Mouse (Mus musculus): ENCODE measurements at regions not wholly inside any gene's neighbourhood (a gene's known extent, or its start where the extent isn't known, plus 50 kb on each side); places are given as distances from the start of the nearest gene placed in this dataset.
A peak's percentile ranks its signal among the peaks of the same experiment; 100 is the strongest.

GRCm38 (mm10) chr5:116852691-116853090, 261.1 kb upstream of the Srrm4 start:
- Histone ChIP-seq H3K27me3 (ENCODE audit: control insufficient read depth, insufficient read depth, insufficient read length) (no peaks in the 10 kb centered on the region), H3K4me3 (no peak overlapping the region), H3K36me3 (ENCODE audit: control insufficient read depth, insufficient read depth) (no peaks in the 10 kb centered on the region), H3ac (ENCODE audit: control insufficient read depth, insufficient read length) (no peak overlapping the region), H3K4me2 (ENCODE audit: low read depth) (no peak overlapping the region), H3K79me2 (ENCODE audit: control insufficient read depth, insufficient read depth) (no peaks in the 10 kb centered on the region)
- TF ChIP-seq REST (IDR thresholded peaks at IDR 0.05; ENCODE audit: insufficient read depth, insufficient read length) (no peak), SRF (IDR thresholded peaks at IDR 0.05; ENCODE audit: control insufficient read depth, insufficient read length, low read depth) (no peak), E2F4 (IDR thresholded peaks at IDR 0.05; ENCODE audit: insufficient read depth) (no peak), TCF12 (IDR thresholded peaks at IDR 0.05; ENCODE audit: insufficient read depth, poor library complexity, severe bottlenecking) (no peak), MYOG (IDR thresholded peaks at IDR 0.05; ENCODE audit: control insufficient read depth in 1 of 3, insufficient read depth in 1 of 3, insufficient read length in 2 of 3, low read depth in 2 of 3) (no peak), POLR2AphosphoS2 (IDR thresholded peaks at IDR 0.05; ENCODE audit: insufficient read length, low read depth) (no peak), USF1 (IDR thresholded peaks at IDR 0.05; ENCODE audit: low read depth) (no peak)

DNA sequence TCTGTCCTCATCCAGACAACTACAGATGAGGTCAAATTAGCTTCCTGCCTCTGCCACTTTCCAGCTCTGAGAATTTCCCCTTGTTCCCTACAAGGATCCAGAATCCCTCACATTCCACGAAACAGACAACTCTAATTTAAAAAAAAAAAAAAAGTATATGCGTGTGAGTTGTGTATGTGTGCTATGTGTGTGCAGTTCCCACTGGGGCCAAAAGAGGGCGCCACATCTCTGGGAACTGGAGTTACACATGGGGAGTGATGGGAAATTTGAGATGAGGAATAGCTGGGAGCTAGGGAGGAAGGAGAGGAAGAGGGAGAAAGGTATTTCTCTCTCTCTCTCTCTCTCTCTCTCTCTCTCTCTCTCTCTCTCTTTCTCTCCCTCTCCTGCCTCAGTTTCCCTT, 240.3 kb upstream of the Srrm4 start:
- Histone ChIP-seq H3K4me3 (no peak overlapping the region), H3K4me2 (ENCODE audit: low read depth) (no peak overlapping the region), H3K36me3 (ENCODE audit: control insufficient read depth, insufficient read depth) (no peaks in the 10 kb centered on the region), H3K79me2 (ENCODE audit: control insufficient read depth, insufficient read depth) (no peaks in the 10 kb centered on the region), H3ac (ENCODE audit: control insufficient read depth, insufficient read length) (no peak overlapping the region), H3K27me3 (ENCODE audit: control insufficient read depth, insufficient read depth, insufficient read length) (no peaks in the 10 kb centered on the region)
- TF ChIP-seq MYOD1 (IDR thresholded peaks at IDR 0.05; ENCODE audit: control insufficient read depth in 1 of 3, insufficient read length in 2 of 3, low read depth in 2 of 3) (no peak), TCF12 (IDR thresholded peaks at IDR 0.05; ENCODE audit: insufficient read depth, poor library complexity, severe bottlenecking) (no peak), REST (IDR thresholded peaks at IDR 0.05; ENCODE audit: insufficient read depth, insufficient read length) (no peak), MAX (IDR thresholded peaks at IDR 0.05; ENCODE audit: low read depth) (no peak), TCF3 (IDR thresholded peaks at IDR 0.05; ENCODE audit: insufficient read length, low read depth) (no peak), SRF (IDR thresholded peaks at IDR 0.05; ENCODE audit: control insufficient read depth, insufficient read length, low read depth) (no peak), POLR2A (IDR thresholded peaks at IDR 0.05; ENCODE audit: insufficient read length, low read depth) (no peak), CEBPB (IDR thresholded peaks at IDR 0.05; ENCODE audit: insufficient read depth, poor library complexity, severe bottlenecking) (no peak), POLR2AphosphoS2 (IDR thresholded peaks at IDR 0.05; ENCODE audit: insufficient read length, low read depth) (no peak)

DNA sequence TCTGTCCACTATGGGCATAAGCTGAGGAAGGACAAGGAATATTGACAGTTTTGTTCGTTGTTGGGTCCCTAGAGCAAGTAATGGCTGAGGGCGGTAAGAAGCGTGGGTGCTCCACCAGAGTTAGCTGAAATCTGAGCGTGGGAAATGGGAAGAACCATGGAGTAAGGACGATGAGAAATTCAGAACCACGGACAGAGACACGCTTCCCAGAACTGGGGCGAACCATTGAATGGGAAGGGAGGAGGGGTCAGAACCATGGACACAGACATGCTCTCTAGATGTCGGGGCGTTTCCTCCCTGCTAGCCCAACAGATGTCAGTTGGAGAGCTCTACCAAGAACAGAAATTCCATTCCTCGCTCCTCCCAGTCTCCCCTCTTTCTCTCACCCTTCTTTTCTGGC, 238.2 kb upstream of the Srrm4 start:
- no peak for TF ChIP-seq TCF3 (IDR thresholded peaks at IDR 0.05; ENCODE audit: insufficient read length, low read depth)
- no peak for TF ChIP-seq POLR2AphosphoS2 (IDR thresholded peaks at IDR 0.05; ENCODE audit: insufficient read length, low read depth)
- peak; percentile 65 for TF ChIP-seq REST (IDR thresholded peaks at IDR 0.05; ENCODE audit: insufficient read depth, insufficient read length)
- TF ChIP-seq CEBPB (IDR thresholded peaks at IDR 0.05; ENCODE audit: insufficient read depth, poor library complexity, severe bottlenecking), result no peak

GRCm38 (mm10) chr5:116823260-116823659, 231.6 kb upstream of the Srrm4 start:
- Histone ChIP-seq H3K4me3 (no peak overlapping the region), H3ac (ENCODE audit: control insufficient read depth, insufficient read length) (no peak overlapping the region), H3K36me3 (ENCODE audit: control insufficient read depth, insufficient read depth) (no peaks in the 10 kb centered on the region), H3K79me2 (ENCODE audit: control insufficient read depth, insufficient read depth) (no peaks in the 10 kb centered on the region), H3K27me3 (ENCODE audit: control insufficient read depth, insufficient read depth, insufficient read length) (no peaks in the 10 kb centered on the region), H3K4me2 (ENCODE audit: low read depth) (no peak overlapping the region)
- TF ChIP-seq TCF3 (IDR thresholded peaks at IDR 0.05; ENCODE audit: insufficient read length, low read depth) (no peak), MYOD1 (IDR thresholded peaks at IDR 0.05; ENCODE audit: control insufficient read depth in 1 of 3, insufficient read length in 2 of 3, low read depth in 2 of 3) (no peak), POLR2AphosphoS2 (IDR thresholded peaks at IDR 0.05; ENCODE audit: insufficient read length, low read depth) (no peak), SRF (IDR thresholded peaks at IDR 0.05; ENCODE audit: control insufficient read depth, insufficient read length, low read depth) (no peak), MAX (IDR thresholded peaks at IDR 0.05; ENCODE audit: low read depth) (no peak), CEBPB (IDR thresholded peaks at IDR 0.05; ENCODE audit: insufficient read depth, poor library complexity, severe bottlenecking) (no peak), REST (IDR thresholded peaks at IDR 0.05; ENCODE audit: insufficient read depth, insufficient read length) (no peak), USF1 (IDR thresholded peaks at IDR 0.05; ENCODE audit: low read depth) (no peak), POLR2A (IDR thresholded peaks at IDR 0.05; ENCODE audit: insufficient read length, low read depth) (no peak), MYOG (IDR thresholded peaks at IDR 0.05; ENCODE audit: control insufficient read depth in 1 of 3, insufficient read depth in 1 of 3, insufficient read length in 2 of 3, low read depth in 2 of 3) (no peak), TCF12 (IDR thresholded peaks at IDR 0.05; ENCODE audit: insufficient read depth, poor library complexity, severe bottlenecking) (no peak), E2F4 (IDR thresholded peaks at IDR 0.05; ENCODE audit: insufficient read depth) (no peak)

More for the DNA sequence above, 238.2 kb upstream of the Srrm4 start:
- no peaks in the 10 kb centered on the region for H3K79me2 ChIP-seq (ENCODE audit: control insufficient read depth, insufficient read depth)
- H3ac ChIP-seq (ENCODE audit: control insufficient read depth, insufficient read length), result no peak overlapping the region
- H3K27me3 ChIP-seq (ENCODE audit: control insufficient read depth, insufficient read depth, insufficient read length), result no peaks in the 10 kb centered on the region
- H3K4me3 ChIP-seq, result no peak overlapping the region
- H3K36me3 ChIP-seq (ENCODE audit: control insufficient read depth, insufficient read depth), result no peaks in the 10 kb centered on the region
- no peak overlapping the region for H3K4me2 ChIP-seq (ENCODE audit: low read depth)

- no peak overlapping the region for H3K4me3 ChIP-seq
- TF ChIP-seq REST (IDR thresholded peaks at IDR 0.05; ENCODE audit: insufficient read depth, insufficient read length) (no peak), E2F4 (IDR thresholded peaks at IDR 0.05; ENCODE audit: insufficient read depth) (no peak), SRF (IDR thresholded peaks at IDR 0.05; ENCODE audit: control insufficient read depth, insufficient read length, low read depth) (no peak), MYOG (IDR thresholded peaks at IDR 0.05; ENCODE audit: control insufficient read depth in 1 of 3, insufficient read depth in 1 of 3, insufficient read length in 2 of 3, low read depth in 2 of 3) (no peak), POLR2A (IDR thresholded peaks at IDR 0.05; ENCODE audit: insufficient read length, low read depth) (no peak), TCF3 (IDR thresholded peaks at IDR 0.05; ENCODE audit: insufficient read length, low read depth) (no peak), MYOD1 (IDR thresholded peaks at IDR 0.05; ENCODE audit: control insufficient read depth in 1 of 3, insufficient read length in 2 of 3, low read depth in 2 of 3) (no peak), USF1 (IDR thresholded peaks at IDR 0.05; ENCODE audit: low read depth) (no peak), POLR2AphosphoS2 (IDR thresholded peaks at IDR 0.05; ENCODE audit: insufficient read length, low read depth) (no peak), TCF12 (IDR thresholded peaks at IDR 0.05; ENCODE audit: insufficient read depth, poor library complexity, severe bottlenecking) (no peak), CEBPB (IDR thresholded peaks at IDR 0.05; ENCODE audit: insufficient read depth, poor library complexity, severe bottlenecking) (no peak), MAX (IDR thresholded peaks at IDR 0.05; ENCODE audit: low read depth) (no peak)
- H3K36me3 ChIP-seq (ENCODE audit: control insufficient read depth, insufficient read depth), result no peaks in the 10 kb centered on the region
- H3K27me3 ChIP-seq (ENCODE audit: control insufficient read depth, insufficient read depth, insufficient read length), result no peaks in the 10 kb centered on the region
- H3ac ChIP-seq (ENCODE audit: control insufficient read depth, insufficient read length), result no peak overlapping the region
- no peak overlapping the region for H3K4me2 ChIP-seq (ENCODE audit: low read depth)
- no peaks in the 10 kb centered on the region for H3K79me2 ChIP-seq (ENCODE audit: control insufficient read depth, insufficient read depth)
Observed at GRCm38 (mm10) chr5:116822141-116822540, 230.5 kb upstream of the Srrm4 start.

All from myocyte (in vitro differentiated cells).